Mouse (Mus musculus) B cell, adult 62 days (primary cell): ENCODE results near the gene Actl7a. TPM values are rescaled to one million over a fixed set of nuclear protein-coding genes. Genes with fewer than 3 reads are reported as not detected.

Source experiments
- total RNA-seq: library from RNA; stranded (reverse); gene quantifications from 4 replicates; pipeline ENCODE4 v1.2.4, GENCODE M21; 2023

Actl7a gene
- total RNA-seq: not detected in 4 replicates

DNA sequence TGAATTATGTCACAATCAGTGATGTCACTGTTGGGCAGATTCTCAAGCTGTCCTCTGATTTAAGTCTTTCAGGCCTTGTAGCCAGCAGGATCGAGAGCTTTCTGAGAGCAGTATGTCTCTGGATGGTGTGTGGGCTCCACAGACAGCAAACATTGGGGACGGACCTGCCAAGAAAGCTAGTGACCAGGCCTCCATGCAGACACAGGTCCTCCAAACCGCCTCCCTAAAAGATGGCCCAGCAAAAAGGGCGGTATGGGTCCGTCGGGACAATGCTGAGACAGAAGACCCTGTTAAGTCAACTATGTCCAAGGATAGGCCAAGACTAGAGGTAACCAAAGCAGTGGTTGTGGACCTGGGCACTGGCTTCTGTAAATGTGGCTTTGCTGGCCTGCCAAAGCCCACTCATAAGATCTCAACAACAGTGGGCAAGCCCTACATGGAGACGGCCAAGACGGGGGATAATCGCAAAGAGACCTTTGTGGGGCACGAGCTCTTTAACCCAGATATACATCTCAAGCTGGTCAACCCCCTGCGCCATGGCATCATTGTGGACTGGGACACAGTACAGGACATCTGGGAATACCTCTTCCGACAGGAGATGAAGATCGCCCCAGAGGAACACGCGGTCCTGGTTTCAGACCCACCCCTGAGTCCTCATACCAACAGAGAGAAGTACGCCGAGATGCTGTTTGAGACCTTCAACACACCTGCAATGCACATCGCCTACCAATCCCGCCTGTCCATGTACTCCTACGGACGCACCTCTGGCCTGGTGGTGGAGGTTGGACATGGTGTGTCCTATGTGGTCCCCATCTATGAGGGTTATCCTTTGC is at the start of gene Actl7a:
Actl7a (plus strand) TSS at position 51 of the 833 bp plus-strand sequence.

GRCm38 (mm10) chr4:56740020-56740485 is 3.2 kb upstream of the Actl7a start, which contains the start of gene Gm26657:
Gm26657 (plus strand) TSS chr4:56740070.

GRCm38 (mm10) chr4:56741041-56741493 is 2.1 kb upstream of the Actl7a start, which contains the start of gene Actl7b:
Actl7b (minus strand) TSS chr4:56741443.

Other genes with a start within 250 kb of the Actl7a start
- gene Gm26657, start 3.3 kb upstream of the Actl7a start, total RNA-seq: not detected in 4 replicates
- 1.1 to 2.4 TPM (median 1.6 TPM) in 4 replicates for gene Actl7b, start 2.0 kb upstream of the Actl7a start, total RNA-seq
- gene Elp1, start 58.9 kb downstream of the Actl7a start, total RNA-seq: 41.8 to 52.7 TPM (median 46.5 TPM) in 4 replicates
- 20.8 to 26.2 TPM (median 24.1 TPM) in 4 replicates for gene Fam206a, start 58.9 kb downstream of the Actl7a start, total RNA-seq
- 4.4 to 9.5 TPM (median 7.7 TPM) in 4 replicates for gene Ctnnal1, start 121.8 kb downstream of the Actl7a start, total RNA-seq
- gene Tmem245, start 204.0 kb downstream of the Actl7a start, total RNA-seq: 27.2 to 33.5 TPM (median 31.0 TPM) in 4 replicates
- gene Frrs1l, start 247.0 kb downstream of the Actl7a start, total RNA-seq: not detected in 4 replicates